Mouse (Mus musculus) megakaryocyte, embryonic 14.5 days (primary cell): Measurements from ENCODE around the gene Srek1ip1. TPM values are rescaled to one million over a fixed set of nuclear protein-coding genes. Genes with fewer than 3 reads are reported as not detected.

Source experiments
- H3K27me3 ChIP-seq: replicated peaks from 2 replicates; pipeline ENCODE3; 2012; ENCODE audit warnings: inconsistent platforms
- H3K36me3 ChIP-seq: replicated peaks from 2 replicates; pipeline ENCODE3; 2012; ENCODE audit warnings: low read length, inconsistent platforms, mixed read lengths
- H3K4me1 ChIP-seq: 2 replicates; pipeline ENCODE4 v1.6.1; 2012; ENCODE audit warnings: inconsistent platforms
- H3K4me3 ChIP-seq: replicated peaks from 2 replicates; pipeline ENCODE3; 2012; ENCODE audit warnings: moderate library complexity, mild to moderate bottlenecking, inconsistent platforms
- H3K9me3 ChIP-seq: 2 replicates; pipeline ENCODE4 v1.6.1; 2012; ENCODE audit warnings: inconsistent platforms
- FLI1 ChIP-seq: IDR thresholded peaks from 2 replicates; pipeline ENCODE4 v1.6.1; 2012; ENCODE audit warnings: low read length, inconsistent platforms, mixed read lengths
- GATA1 ChIP-seq: IDR thresholded peaks from 3 replicates; pipeline ENCODE4 v1.6.1; 2012; ENCODE audit warnings: mixed read lengths, low read length, inconsistent platforms, borderline replicate concordance
- polyA plus RNA-seq: library from polyadenylated mRNA; stranded (reverse); fragments of >175 nt; gene quantifications from 2 replicates; pipeline ENCODE4 v1.2.3, GENCODE M21; 2012; ENCODE audit warnings: low replicate concordance; ENCODE audit not compliant: insufficient read depth

The Srek1ip1 gene
- polyA plus RNA-seq = 2.8 TPM in 1 of 2 replicates, not detected in the other

DNA sequence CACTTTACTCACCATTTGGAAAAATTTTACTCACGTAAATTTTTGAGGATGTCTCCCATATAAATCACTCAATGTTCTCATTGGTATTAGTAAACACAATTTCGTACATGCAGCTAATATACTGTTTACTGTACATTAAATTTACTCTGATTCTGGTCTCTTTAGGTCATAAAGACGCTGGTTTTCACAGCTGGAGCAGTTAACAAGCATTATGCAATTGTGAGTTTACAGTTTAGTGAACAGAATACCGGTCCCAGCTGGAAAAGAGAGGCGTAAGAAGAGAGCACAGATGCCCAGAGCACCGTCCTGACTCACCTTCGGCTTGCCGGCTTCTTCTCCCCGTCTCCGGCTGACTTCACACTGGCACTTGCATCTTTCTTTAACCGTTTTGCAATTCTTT lies at the start of gene Srek1ip1:
TSS of gene Srek1ip1 (plus strand) at position 301 of the 400 bp plus-strand sequence.
- no peaks in the 10 kb centered on the region for H3K27me3 ChIP-seq
- no peaks in the 10 kb centered on the region for H3K9me3 ChIP-seq
- H3K36me3 ChIP-seq = peaks cover 60% of the 10 kb centered on the region
- 0 out of 2 replicates have a peak, but pooled peaks cover 3% of the 10 kb centered on the region for H3K4me1 ChIP-seq
- TF ChIP-seq GATA1 (no peak), FLI1 (no peak)
- H3K4me3 ChIP-seq = no peak within 1 kb of the TSS

DNA sequence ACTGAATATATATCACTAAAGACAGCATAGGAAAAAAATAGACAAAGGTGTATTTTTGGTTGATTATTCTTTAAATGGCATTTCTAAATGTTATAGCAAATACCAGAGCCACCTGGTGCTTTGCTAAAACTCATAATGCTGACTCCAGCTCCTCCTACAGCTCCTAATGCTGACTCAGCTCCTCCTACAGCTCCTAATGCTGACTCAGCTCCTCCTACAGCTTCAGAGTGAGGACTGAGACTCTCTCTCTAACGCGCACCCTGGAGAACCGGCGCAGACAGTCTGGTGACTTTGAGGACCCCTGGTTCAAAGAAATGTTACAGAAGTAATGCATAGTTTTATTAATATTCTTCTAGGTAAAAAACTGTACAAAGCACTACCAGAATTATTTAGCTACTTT lies 49.4 kb upstream of the Srek1ip1 start:
- TF ChIP-seq GATA1 = no peak
- no peak for TF ChIP-seq FLI1
- Histone ChIP-seq H3K36me3 (no peaks in the 10 kb centered on the region), H3K9me3 (no peaks in the 10 kb centered on the region)

DNA sequence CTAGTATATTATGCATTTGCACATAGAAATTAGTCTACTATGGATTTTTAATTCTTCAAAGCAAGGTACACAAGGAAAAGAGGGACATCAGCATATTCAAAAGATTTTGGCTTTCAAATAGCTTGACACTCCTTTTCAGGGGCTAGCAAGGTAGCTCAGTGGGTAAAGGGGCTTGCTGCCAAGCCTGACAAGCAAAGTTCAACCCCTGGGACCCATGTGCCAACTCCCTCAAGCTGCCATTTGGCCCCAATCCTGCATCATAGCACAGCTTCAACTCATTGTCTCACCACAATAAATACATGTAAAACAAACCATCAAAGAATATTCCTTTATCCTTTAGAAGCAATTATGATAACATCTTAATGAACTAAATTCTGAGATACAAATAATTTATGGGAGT lies 45.3 kb upstream of the Srek1ip1 start:
- Histone ChIP-seq H3K4me3 (no peak overlapping the region), H3K4me1 (no peaks in the 10 kb centered on the region), H3K9me3 (no peaks in the 10 kb centered on the region), H3K36me3 (no peaks in the 10 kb centered on the region), H3K27me3 (no peaks in the 10 kb centered on the region)
- no peak for TF ChIP-seq GATA1
- no peak for TF ChIP-seq FLI1

More for the DNA sequence above, 49.4 kb upstream of the Srek1ip1 start:
- no peak overlapping the region for H3K4me3 ChIP-seq
- 0 out of 2 replicates have a peak, but pooled peaks cover 5% of the 10 kb centered on the region for H3K4me1 ChIP-seq
- H3K27me3 ChIP-seq = no peaks in the 10 kb centered on the region

DNA sequence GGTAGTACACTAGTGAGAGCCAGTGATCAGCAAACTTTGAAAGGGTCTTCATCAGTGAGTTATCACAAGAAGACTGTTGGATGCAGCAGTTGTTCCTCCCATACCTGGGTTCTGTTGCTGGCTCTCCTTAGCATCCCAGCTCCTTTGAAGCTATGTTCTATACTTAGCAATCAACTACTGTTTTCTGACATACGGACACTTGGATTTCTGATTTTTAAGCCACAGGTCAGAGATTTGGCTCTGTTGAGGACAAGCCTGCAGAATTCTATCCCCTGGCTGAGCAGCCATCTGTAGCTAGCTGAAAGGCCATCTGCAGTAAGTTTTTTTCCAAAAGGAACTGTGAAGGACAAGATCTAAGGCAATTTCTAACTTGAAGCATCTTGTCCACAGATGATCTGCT lies 32.9 kb upstream of the Srek1ip1 start:
- no peaks in the 10 kb centered on the region for H3K4me1 ChIP-seq
- H3K27me3 ChIP-seq = no peaks in the 10 kb centered on the region
- TF ChIP-seq FLI1 = no peak
- TF ChIP-seq GATA1 = no peak
- H3K36me3 ChIP-seq = no peaks in the 10 kb centered on the region
- H3K9me3 ChIP-seq = no peaks in the 10 kb centered on the region
- H3K4me3 ChIP-seq = no peak overlapping the region

DNA sequence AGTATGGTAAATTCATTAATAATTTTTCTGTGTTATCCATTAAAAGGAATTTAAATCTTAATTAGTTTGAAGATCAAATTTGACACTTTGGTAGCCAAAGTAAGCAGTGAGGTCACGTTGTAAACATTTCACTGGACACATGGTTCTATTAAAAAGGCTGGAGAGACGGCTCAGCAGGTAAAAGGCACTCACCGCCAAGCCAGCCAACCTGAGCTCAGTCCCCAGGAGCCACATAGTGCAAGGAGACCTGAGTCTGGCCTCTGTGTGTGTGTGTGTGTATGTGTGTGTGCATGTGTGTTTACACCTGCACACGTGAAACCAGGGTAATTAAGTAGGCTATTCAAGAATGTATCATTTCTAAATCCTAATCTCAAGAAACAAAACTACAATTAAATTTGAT lies 29.9 kb upstream of the Srek1ip1 start:
- Histone ChIP-seq H3K27me3 (no peaks in the 10 kb centered on the region), H3K36me3 (peaks cover 3% of the 10 kb centered on the region), H3K4me3 (no peak overlapping the region), H3K4me1 (no peaks in the 10 kb centered on the region), H3K9me3 (no peaks in the 10 kb centered on the region)
- TF ChIP-seq FLI1 = no peak
- TF ChIP-seq GATA1 = no peak

DNA sequence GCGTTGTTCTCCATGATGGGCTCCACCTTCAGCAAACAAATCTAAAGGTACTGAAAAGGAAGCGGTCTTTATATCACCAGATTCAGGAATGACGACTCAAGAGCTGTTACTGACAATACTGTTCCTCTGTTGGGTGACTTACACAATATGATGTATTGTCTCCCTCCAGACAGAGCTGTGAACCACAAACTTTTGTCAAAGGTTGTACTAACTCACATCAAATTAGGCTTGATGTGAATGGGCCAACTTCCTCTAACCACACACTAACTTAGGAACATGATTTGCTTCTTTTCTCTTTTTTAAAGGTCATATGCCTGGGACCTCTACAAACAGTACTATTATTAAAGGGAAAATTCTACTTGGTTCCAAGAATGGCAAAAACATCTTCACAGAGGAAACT lies 29.1 kb upstream of the Srek1ip1 start:
- TF ChIP-seq FLI1 (no peak), GATA1 (no peak)
- no peaks in the 10 kb centered on the region for H3K4me1 ChIP-seq
- no peaks in the 10 kb centered on the region for H3K9me3 ChIP-seq

DNA sequence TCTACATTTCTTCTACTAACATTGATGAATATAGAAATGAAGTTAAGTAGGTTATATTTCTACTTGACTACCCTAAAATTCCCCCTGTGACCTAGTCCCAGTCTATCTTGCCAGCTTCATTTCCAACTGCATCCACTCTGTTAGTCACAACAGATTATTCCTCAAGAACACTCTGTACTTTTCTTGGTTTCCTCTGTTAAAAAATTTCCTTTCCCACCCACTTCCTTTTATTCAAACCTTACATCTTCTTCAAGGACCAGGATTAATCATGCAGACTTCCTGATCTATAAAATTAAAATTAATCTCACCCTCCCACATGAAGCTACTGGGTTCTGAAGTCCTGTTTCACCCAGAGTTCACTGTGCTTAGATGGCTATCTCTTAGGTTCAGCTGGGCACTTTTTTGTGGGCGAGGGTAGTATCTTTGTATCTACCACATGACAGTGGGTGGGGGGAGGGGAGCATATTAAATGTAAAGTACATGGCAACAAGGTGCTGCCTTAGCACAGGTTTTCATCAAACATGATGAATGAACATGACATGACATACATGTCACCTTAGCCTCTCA lies 13.1 kb upstream of the Srek1ip1 start:
- H3K9me3 ChIP-seq = peaks cover 15% of the 10 kb centered on the region
- no peaks in the 10 kb centered on the region for H3K27me3 ChIP-seq
- peaks cover 28% of the 10 kb centered on the region for H3K36me3 ChIP-seq
- H3K4me1 ChIP-seq = peaks cover 8% of the 10 kb centered on the region; the same call in 1 of the 2 replicates
- TF ChIP-seq GATA1 (no peak), FLI1 (no peak)
- H3K4me3 ChIP-seq = no peak overlapping the region

More for the DNA sequence above, 29.1 kb upstream of the Srek1ip1 start:
- Histone ChIP-seq H3K4me3 (no peak overlapping the region), H3K36me3 (peaks cover 3% of the 10 kb centered on the region), H3K27me3 (no peaks in the 10 kb centered on the region)

DNA sequence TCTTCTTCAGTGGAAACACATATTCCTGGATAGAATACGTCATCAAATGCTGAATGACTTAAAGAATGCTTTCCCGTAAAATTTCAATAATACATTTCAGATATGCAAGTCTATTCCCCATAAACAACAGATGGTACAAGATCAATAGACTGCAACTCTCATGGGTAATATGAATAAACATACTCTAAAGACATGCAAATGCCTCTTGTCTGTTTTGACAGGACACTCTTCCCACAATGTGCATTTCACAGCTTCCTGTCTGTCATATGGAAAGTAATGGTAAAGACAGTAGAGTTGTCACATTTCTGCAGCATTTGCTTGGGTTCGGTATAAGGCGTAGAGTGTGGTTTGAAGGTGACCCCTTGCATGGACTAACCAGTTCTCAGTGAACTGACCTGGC lies 5.0 kb upstream of the Srek1ip1 start:
- Histone ChIP-seq H3K4me3 (no peak overlapping the region), H3K36me3 (peaks cover 63% of the 10 kb centered on the region), H3K27me3 (no peaks in the 10 kb centered on the region), H3K9me3 (peaks cover 13% of the 10 kb centered on the region), H3K4me1 (peaks cover 5% of the 10 kb centered on the region)
- no peak for TF ChIP-seq FLI1
- no peak for TF ChIP-seq GATA1

DNA sequence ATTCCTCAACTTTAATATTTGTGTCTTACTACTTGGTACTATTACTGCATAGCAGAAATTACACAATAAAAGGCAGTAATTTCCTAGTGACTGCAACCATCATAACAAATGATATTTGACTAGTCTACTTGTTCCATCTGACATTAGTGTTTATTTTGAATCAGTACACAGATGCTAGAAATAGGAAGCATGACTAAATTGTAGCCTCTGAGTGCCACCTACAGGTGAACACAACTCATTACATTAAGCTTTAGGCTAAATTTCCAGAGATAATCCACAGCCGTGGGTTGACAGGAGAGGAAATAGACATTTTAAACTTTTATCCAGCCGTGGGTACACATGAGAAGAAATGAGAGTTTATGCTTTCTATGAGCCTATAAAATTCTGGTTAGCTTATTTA lies 2.6 kb upstream of the Srek1ip1 start:
- Histone ChIP-seq H3K4me1 (peaks cover 7% of the 10 kb centered on the region), H3K27me3 (no peaks in the 10 kb centered on the region), H3K9me3 (no peaks in the 10 kb centered on the region), H3K36me3 (peaks cover 59% of the 10 kb centered on the region), H3K4me3 (no peak overlapping the region)
- TF ChIP-seq GATA1 (no peak), FLI1 (no peak)

DNA sequence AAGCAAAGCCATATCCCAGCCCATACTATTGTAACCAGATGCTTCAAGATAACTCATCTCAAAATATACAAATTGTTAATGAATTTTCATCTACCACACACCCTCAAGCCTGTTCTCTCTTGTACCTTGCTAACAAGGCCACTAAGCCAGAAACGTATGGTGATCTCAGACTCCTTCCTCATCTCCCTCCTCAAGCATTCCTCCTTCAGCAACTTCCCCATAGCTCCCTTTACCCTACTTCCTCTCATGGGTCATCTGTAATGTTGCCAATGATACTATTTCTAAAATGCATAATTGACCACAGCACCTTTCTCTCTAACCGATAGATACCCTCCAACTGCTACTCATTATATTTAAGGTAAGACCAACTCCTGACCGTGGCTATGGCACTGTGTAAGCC lies 2.1 kb downstream of the Srek1ip1 start:
- Histone ChIP-seq H3K4me3 (peak overlapping the region; percentile 42), H3K36me3 (peaks cover 64% of the 10 kb centered on the region), H3K9me3 (no peaks in the 10 kb centered on the region), H3K27me3 (no peaks in the 10 kb centered on the region), H3K4me1 (0 out of 2 replicates have a peak, but pooled peaks cover 3% of the 10 kb centered on the region)
- TF ChIP-seq FLI1 = no peak

DNA sequence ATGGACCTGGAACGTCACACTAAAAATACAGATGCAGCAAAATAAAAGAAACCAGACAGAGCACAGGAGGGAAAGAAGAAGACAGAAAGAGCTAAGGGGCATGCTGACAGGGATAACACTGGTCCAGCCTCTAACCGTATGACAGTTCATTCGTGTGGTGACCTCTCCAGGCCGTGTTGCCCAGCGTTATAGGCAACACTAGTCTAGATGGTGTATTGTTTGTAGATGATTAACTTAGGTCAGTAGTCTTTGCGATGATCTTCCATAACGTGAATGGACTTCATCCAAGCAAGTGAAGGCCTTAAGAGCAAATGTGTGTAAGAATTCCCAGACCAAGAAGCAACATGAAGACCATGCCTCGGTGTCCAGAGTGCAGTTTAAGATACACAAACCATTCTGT lies 6.8 kb downstream of the Srek1ip1 start:
- Histone ChIP-seq H3K4me1 (0 out of 2 replicates have a peak, but pooled peaks cover 3% of the 10 kb centered on the region), H3K27me3 (no peaks in the 10 kb centered on the region), H3K36me3 (peaks cover 74% of the 10 kb centered on the region), H3K4me3 (no peak overlapping the region), H3K9me3 (no peaks in the 10 kb centered on the region)
- no peak for TF ChIP-seq GATA1
- no peak for TF ChIP-seq FLI1
